Mouse (Mus musculus) bone marrow, adult 2 months (tissue): ENCODE data around the gene Svip. TPM values are rescaled to one million over a fixed set of nuclear protein-coding genes. Genes with fewer than 3 reads are reported as not detected.

Source experiments
- H3K27ac ChIP-seq: fragments of 200-500 bp; 2 replicates; pipeline ENCODE4 v1.5.1; 2012; ENCODE audit warnings: low read depth, mild to moderate bottlenecking, control low read depth, inconsistent platforms, low read length; ENCODE audit not compliant: control insufficient read depth, poor library complexity, insufficient read depth
- H3K4me1 ChIP-seq: fragments of 200-500 bp; 2 replicates; pipeline ENCODE4 v1.6.1; 2011; ENCODE audit warnings: low read length; ENCODE audit not compliant: control insufficient read depth, insufficient read depth
- H3K4me3 ChIP-seq: fragments of 200-500 bp; replicated peaks from 2 replicates; pipeline ENCODE3; 2011; ENCODE audit warnings: mild to moderate bottlenecking, low read depth, low read length, control low read depth; ENCODE audit not compliant: control insufficient read depth
- CTCF ChIP-seq: fragments of 200-500 bp; IDR thresholded peaks from 2 replicates; pipeline ENCODE4 v1.5.1; 2011; ENCODE audit warnings: low read length, control low read depth; ENCODE audit not compliant: control insufficient read depth, insufficient read depth
- POLR2A ChIP-seq: fragments of 200-500 bp; IDR thresholded peaks from 2 replicates; pipeline ENCODE4 v1.6.1; 2011; ENCODE audit warnings: low read depth, mild to moderate bottlenecking, control low read depth, low read length, borderline replicate concordance; ENCODE audit not compliant: control insufficient read depth
- WGBS: fragments of 180-500 bp; shearing (Covaris S2); methylation state at CpG from one replicate; pipeline ENCODE4 v1.1.7; 2018; 5-methylcytosine and 5-hydroxymethylcytosine counted together
- polyA plus RNA-seq: library from polyadenylated mRNA; stranded (reverse); fragments of >200 nt; gene quantifications from 2 replicates; pipeline ENCODE4 v1.2.4, GENCODE M21; 2011; ENCODE audit warnings: low replicate concordance; ENCODE audit not compliant: missing spikeins, insufficient read depth, insufficient read length

Gene Svip
- 35.4 and 43.9 TPM in 2 replicates for polyA plus RNA-seq

- H3K4me1 ChIP-seq: no peaks in the 10 kb centered on the region; the same call in 1 of the 2 replicates
- no peak for TF ChIP-seq CTCF
- no peak; the same call in 1 of the 2 replicates for TF ChIP-seq POLR2A
- H3K27ac ChIP-seq: peak within 1 kb of the TSS; percentile 70
- WGBS: under 1% methylated on average over 45 of the region's 47 CpGs
- peak within 1 kb of the TSS; percentile 80 for H3K4me3 ChIP-seq
These were observed at the start of gene Svip for GRCm38 (mm10) chr7:52005511-52006295. Gene Svip (minus strand): TSS chr7:52006018.

- no peaks in the 10 kb centered on the region for H3K4me1 ChIP-seq
- 45% methylated on average over 8 of the region's 8 CpGs for WGBS
- no peak for TF ChIP-seq CTCF
- TF ChIP-seq POLR2A: no peak
- no peak overlapping the region for H3K4me3 ChIP-seq
- H3K27ac ChIP-seq: no peak overlapping the region
These were observed 32.1 kb upstream of the Svip start for GRCm38 (mm10) chr7:52037600-52038582.

- no peak for TF ChIP-seq CTCF
- TF ChIP-seq POLR2A: no peak
- Histone ChIP-seq H3K27ac (no peak overlapping the region), H3K4me3 (no peak overlapping the region), H3K4me1 (no peaks in the 10 kb centered on the region)
- 77% methylated on average over 5 of the region's 5 CpGs for WGBS
These were observed 18.3 kb upstream of the Svip start for GRCm38 (mm10) chr7:52024050-52024626.

DNA sequence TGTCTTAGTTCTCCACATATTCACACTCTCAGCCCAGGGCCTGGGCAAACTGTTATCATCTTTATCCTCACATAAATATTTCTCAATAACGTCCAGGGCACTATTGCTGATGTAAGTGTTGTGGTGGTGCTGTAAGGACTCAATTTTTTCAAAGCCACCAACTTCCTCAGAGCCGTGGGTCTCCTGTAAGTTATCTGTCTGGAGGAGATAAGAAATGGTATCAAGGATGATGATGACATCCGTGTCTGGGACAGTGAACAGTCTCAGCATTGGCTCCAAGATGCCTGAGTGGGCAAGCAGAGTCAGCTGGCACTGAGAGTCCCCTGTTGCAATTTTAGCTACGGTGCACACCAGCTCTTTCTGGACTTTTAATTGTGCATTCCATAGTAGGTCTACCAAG is 16.2 kb upstream of the Svip start:
- 31% methylated on average over 4 of the region's 4 CpGs for WGBS
- TF ChIP-seq CTCF (no peak), POLR2A (no peak)
- Histone ChIP-seq H3K27ac (no peak overlapping the region), H3K4me1 (no peaks in the 10 kb centered on the region), H3K4me3 (no peak overlapping the region)

DNA sequence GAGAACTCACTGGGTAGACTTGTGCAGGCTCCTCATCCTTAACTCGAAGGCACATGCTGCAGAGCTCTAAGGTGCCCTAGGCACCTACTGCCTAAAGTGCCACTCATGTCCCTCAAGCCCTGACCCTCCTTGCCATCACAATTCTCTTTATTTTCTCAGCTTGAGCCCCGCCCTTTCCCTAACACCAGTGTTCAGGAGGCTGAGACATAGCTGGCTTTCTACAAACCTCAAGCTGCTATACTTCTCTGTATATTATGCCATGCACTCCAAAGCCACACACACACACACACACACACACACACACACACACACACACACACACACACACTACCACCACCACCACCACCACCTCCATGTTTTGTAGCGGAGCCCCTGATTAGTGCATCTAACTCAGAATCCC is 9.8 kb upstream of the Svip start, which contains the start of gene 1700015G11Rik:
Gene 1700015G11Rik (minus strand): TSS at position 101 of the 400 bp plus-strand sequence.
- 64% methylated on average over 3 of the region's 3 CpGs for WGBS
- no peak for TF ChIP-seq CTCF
- TF ChIP-seq POLR2A: no peak
- Histone ChIP-seq H3K4me1 (no peaks in the 10 kb centered on the region), H3K27ac (no peak within 1 kb of the TSS), H3K4me3 (no peak within 1 kb of the TSS)

GRCm38 (mm10) chr7:52015180-52015579 is 9.4 kb upstream of the Svip start:
- H3K27ac ChIP-seq: no peak overlapping the region
- WGBS: 79% methylated on average over 1 of the region's 1 CpGs

DNA sequence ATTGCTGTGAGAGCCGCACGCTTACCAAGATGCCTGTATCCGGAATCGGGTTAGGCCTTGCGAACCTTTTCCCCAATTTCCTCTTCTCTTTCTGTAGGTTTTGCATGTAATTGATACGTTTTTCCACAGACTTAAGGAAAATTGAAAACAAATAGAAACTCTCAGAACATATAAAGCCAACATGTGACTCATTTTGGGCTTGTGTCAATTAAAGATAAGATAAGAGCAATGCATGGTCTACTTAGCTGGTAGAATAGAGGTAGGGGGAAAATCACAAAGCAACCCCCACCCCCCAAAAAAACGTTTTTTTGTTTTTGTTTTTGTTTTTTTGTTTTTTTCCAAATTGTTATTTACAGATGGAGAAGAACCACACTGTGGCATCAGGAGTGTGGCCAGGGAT is 7.6 kb upstream of the Svip start:
- 74% methylated on average over 7 of the region's 7 CpGs for WGBS
- Histone ChIP-seq H3K4me3 (no peak overlapping the region), H3K4me1 (no peaks in the 10 kb centered on the region), H3K27ac (no peak overlapping the region)
- TF ChIP-seq POLR2A (no peak), CTCF (no peak)

More at GRCm38 (mm10) chr7:52015180-52015579, 9.4 kb upstream of the Svip start:
- TF ChIP-seq POLR2A (no peak), CTCF (no peak)
- H3K4me1 ChIP-seq: no peaks in the 10 kb centered on the region
- no peak overlapping the region for H3K4me3 ChIP-seq
